Mouse (Mus musculus) limb, embryonic 14.5 days (tissue): ENCODE measurements around the gene Slc26a9. TPM values are rescaled to one million over a fixed set of nuclear protein-coding genes. Genes with fewer than 3 reads are reported as not detected.
"Not testable (repeated sequence)": the region's sequence is repeated elsewhere in the genome, so short reads cannot be mapped to it uniquely, and the experiment has no call there.

Source experiments
- ATAC-seq: fragments of 200-750 bp; cut with Nextera tagmentation; 2 replicates; pipeline ENCODE4 v1.8.0; 2017; ENCODE audit warnings: low read depth, moderate number of reproducible peaks, moderate TSS enrichment; ENCODE audit not compliant: low FRiP score
- DNase-seq: peaks from one replicate; pipeline ENCODE4 v3.0.0-alpha.2; 2015; ENCODE audit warnings: low spot score
- H3K27ac ChIP-seq: fragments of 300-500 bp; sonication (generic); replicated peaks from 2 replicates; pipeline ENCODE4 v1.5.1; 2014; ENCODE audit warnings: low read depth, mild to moderate bottlenecking, low read length, moderate library complexity, mixed read lengths
- H3K27me3 ChIP-seq: fragments of 300-500 bp; sonication (generic); 2 replicates; pipeline ENCODE4 v1.6.1; 2014; ENCODE audit warnings: low read length, mixed read lengths; ENCODE audit not compliant: control insufficient read depth, insufficient read depth
- H3K36me3 ChIP-seq: fragments of 300-500 bp; sonication (generic); 2 replicates; pipeline ENCODE4 v1.6.1; 2014; ENCODE audit warnings: mild to moderate bottlenecking, low read length, moderate library complexity, mixed read lengths; ENCODE audit not compliant: control insufficient read depth, insufficient read depth
- H3K4me1 ChIP-seq: fragments of 300-500 bp; sonication (generic); 2 replicates; pipeline ENCODE4 v1.6.1; 2014; ENCODE audit warnings: antibody characterized with exemption, low read length, mixed read lengths; ENCODE audit not compliant: control insufficient read depth, insufficient read depth
- H3K4me2 ChIP-seq: fragments of 300-500 bp; sonication (generic); replicated peaks from 2 replicates; pipeline ENCODE4 v1.6.1; 2014; ENCODE audit warnings: low read depth, mild to moderate bottlenecking, low read length, moderate library complexity; ENCODE audit not compliant: severe bottlenecking
- H3K4me3 ChIP-seq: fragments of 300-500 bp; sonication (generic); replicated peaks from 2 replicates; pipeline ENCODE4 v1.5.1; 2014; ENCODE audit warnings: low read length
- H3K9ac ChIP-seq: fragments of 300-500 bp; sonication (generic); 2 replicates; pipeline ENCODE4 v1.6.1; 2014; ENCODE audit warnings: mild to moderate bottlenecking, low read depth, low read length, moderate library complexity; ENCODE audit not compliant: severe bottlenecking
- H3K9me3 ChIP-seq: fragments of 300-500 bp; sonication (generic); 2 replicates; pipeline ENCODE4 v1.6.1; 2016; ENCODE audit warnings: low read length; ENCODE audit not compliant: control insufficient read depth
- POLR2A ChIP-seq: fragments of 200-500 bp; IDR thresholded peaks from 2 replicates; pipeline ENCODE4 v1.8.0; 2012; ENCODE audit warnings: inconsistent platforms, mild to moderate bottlenecking, moderate library complexity, borderline replicate concordance; ENCODE audit not compliant: insufficient read depth, insufficient read length; ENCODE audit errors: extremely low read depth
- WGBS: fragments of 180-500 bp; shearing (Covaris S2); extraction: QIAGEN DNeasy Blood & Tissue Kit; methylation state at CpG from one replicate; pipeline ENCODE4 v1.1.7; 2014; 5-methylcytosine and 5-hydroxymethylcytosine counted together
- polyA plus RNA-seq, 2 experiments: library from polyadenylated mRNA; depleted of rRNA in 1 of 2; stranded (reverse) in 1 of 2; unstranded in 1 of 2; fragments of >200 nt; fragmentation: Nextera tagmentation in 1 of 2; extraction: Ambion mirVana in 1 of 2; gene quantifications; 2 replicates each; pipeline versions ENCODE4 v1.2.1 to v1.2.3; 2012 to 2014

The Slc26a9 gene
- polyA plus RNA-seq, 2 experiments = 0.03 TPM; not detected in 1

DNA sequence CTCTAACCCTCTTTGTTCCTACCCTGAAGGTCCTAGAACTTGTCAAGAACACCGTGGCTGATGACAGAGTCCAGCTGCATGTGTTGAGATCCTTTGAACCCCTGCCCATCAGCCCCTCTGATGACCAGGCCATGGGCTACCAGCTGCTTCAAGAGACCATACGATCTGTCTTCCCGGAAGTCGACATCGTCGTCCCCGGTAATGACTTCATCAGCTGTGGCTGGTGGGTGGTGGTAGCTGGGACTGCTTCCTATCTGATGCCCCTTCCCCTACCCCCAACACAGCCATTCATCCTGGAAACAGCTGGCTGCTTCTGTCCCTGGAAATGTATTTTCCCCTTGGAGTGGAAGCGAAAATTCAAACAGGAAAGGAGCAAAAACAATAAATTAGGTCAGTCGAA is 68.2 kb downstream of the Slc26a9 start:
- Histone ChIP-seq H3K9me3 (no peaks in the 10 kb centered on the region), H3K4me3 (no peak overlapping the region), H3K9ac (no peak overlapping the region), H3K4me1 (no peaks in the 10 kb centered on the region), H3K27ac (no peak overlapping the region), H3K36me3 (no peaks in the 10 kb centered on the region), H3K4me2 (no peak overlapping the region), H3K27me3 (no peaks in the 10 kb centered on the region)
- ATAC-seq = no peak
- WGBS = 69% methylated on average over 9 of the region's 9 CpGs
- no peak for TF ChIP-seq POLR2A
- no peak for DNase-seq

DNA sequence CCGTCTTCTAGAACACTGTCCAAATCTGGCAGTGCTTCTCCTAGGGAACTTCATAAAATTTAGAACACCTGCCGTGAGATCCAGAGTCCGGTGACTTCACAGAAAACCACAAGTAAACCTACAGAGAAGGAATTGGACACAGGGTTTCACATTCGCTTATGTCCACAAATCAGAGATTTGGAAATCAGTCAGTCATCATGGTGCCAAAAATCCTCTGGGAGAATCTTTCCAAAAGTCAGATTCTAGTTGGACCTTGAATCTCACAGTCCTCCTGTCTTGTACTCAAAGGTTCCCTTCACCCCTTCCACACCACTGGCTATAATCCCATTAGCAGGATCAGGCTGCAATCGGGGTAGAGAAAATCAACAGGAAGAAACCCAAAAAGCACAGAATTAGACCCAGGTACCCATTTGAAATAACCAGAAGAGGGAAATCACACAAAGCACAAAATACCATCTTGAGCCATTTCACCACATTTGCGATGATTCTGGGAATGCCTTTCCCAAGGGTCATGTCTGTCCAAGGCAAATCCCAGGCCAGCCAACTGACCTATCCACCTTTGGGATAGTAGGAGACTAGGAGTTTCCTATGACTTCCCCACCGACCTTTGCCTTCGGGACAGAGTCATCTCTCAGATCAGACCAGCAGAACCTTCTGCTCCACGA is 68.9 kb downstream of the Slc26a9 start:
- H3K27me3 ChIP-seq = no peaks in the 10 kb centered on the region
- no peak overlapping the region for H3K4me2 ChIP-seq
- DNase-seq = no peak
- WGBS = 88% methylated on average over 9 of the region's 9 CpGs
- no peaks in the 10 kb centered on the region for H3K9me3 ChIP-seq
- H3K9ac ChIP-seq = no peak overlapping the region
- no peak for TF ChIP-seq POLR2A
- no peak overlapping the region for H3K4me3 ChIP-seq
- no peak overlapping the region for H3K27ac ChIP-seq
- H3K4me1 ChIP-seq = no peaks in the 10 kb centered on the region
- no peak for ATAC-seq
- no peaks in the 10 kb centered on the region for H3K36me3 ChIP-seq

DNA sequence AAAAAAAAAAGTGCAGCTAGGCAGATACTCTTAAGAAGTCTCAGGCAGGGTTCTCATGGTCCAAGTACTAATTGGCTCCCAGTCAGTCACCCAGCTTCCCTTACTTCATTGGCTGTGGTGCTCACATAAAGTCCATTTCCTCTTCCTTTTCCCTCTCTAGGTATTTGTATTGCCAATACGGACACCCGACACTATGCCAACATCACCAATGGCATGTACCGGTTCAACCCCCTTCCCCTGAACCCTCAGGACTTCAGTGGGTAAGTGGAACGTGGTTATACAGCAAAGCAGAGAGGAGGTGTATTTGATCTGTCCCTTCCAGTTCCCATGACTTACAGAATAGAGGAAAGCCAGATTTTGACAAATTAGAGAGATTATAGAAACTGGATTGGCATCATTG is 69.9 kb downstream of the Slc26a9 start:
- H3K4me3 ChIP-seq = no peak overlapping the region
- H3K9ac ChIP-seq = no peak overlapping the region
- no peak overlapping the region for H3K4me2 ChIP-seq
- no peaks in the 10 kb centered on the region for H3K4me1 ChIP-seq
- ATAC-seq (no peak), DNase-seq (no peak)
- H3K9me3 ChIP-seq = no peaks in the 10 kb centered on the region
- no peaks in the 10 kb centered on the region for H3K27me3 ChIP-seq
- no peaks in the 10 kb centered on the region for H3K36me3 ChIP-seq
- H3K27ac ChIP-seq = no peak overlapping the region
- WGBS = 93% methylated on average over 4 of the region's 4 CpGs
- TF ChIP-seq POLR2A = no peak

DNA sequence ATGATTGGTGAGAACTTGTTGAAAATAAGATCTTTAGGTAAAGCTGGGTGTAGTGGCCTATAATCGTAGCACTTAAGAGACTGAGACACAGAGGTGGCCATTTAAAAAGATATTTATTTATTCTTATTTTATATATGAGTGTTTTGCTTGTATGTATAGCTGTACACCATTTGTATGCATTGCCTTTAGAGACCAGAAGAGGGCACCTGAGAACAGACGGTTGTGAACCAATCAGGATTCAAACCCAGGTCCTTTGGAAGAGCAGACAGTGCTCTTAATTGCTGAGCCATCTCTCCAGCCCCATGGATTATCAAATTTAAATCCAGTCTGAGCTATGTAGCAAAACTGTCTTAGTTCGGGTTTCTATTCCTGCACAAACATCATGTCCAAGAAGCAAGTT is 70.4 kb downstream of the Slc26a9 start:
- no peak for ATAC-seq
- H3K36me3 ChIP-seq = no peaks in the 10 kb centered on the region
- 89% methylated on average over 3 of the region's 3 CpGs for WGBS
- no peak overlapping the region for H3K4me3 ChIP-seq
- H3K27me3 ChIP-seq = no peaks in the 10 kb centered on the region
- H3K9me3 ChIP-seq = no peaks in the 10 kb centered on the region
- no peak overlapping the region for H3K4me2 ChIP-seq
- DNase-seq = no peak
- no peak overlapping the region for H3K27ac ChIP-seq
- TF ChIP-seq POLR2A = no peak
- H3K4me1 ChIP-seq = no peaks in the 10 kb centered on the region
- no peak overlapping the region for H3K9ac ChIP-seq

DNA sequence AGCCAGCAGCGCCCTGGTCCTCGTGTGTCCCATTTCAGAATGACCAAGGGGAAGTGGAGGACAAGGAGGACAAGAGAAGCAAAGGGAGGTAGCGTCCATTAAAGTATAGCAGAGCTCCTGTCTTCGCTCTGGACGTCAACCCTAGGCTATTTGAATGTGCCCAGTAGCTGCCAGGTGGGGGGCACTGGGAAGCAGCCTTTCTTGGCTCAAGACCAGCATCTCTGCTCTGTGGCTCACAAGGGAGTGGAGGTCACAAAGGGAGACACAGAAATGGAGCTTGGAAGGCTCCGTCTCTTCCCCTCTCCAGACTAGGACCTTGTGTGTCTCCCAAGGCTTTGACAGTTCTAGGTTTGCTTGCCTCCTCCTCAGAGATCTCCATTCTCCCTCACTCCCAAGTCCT is 73.1 kb downstream of the Slc26a9 start:
- no peak for TF ChIP-seq POLR2A
- no peak overlapping the region for H3K4me3 ChIP-seq
- no peak overlapping the region for H3K9ac ChIP-seq
- H3K4me2 ChIP-seq = no peak overlapping the region
- H3K27ac ChIP-seq = no peak overlapping the region
- WGBS = 85% methylated on average over 6 of the region's 6 CpGs
- ATAC-seq (no peak), DNase-seq (no peak)
- no peaks in the 10 kb centered on the region for H3K9me3 ChIP-seq
- no peaks in the 10 kb centered on the region for H3K27me3 ChIP-seq
- H3K36me3 ChIP-seq = no peaks in the 10 kb centered on the region
- H3K4me1 ChIP-seq = no peaks in the 10 kb centered on the region

DNA sequence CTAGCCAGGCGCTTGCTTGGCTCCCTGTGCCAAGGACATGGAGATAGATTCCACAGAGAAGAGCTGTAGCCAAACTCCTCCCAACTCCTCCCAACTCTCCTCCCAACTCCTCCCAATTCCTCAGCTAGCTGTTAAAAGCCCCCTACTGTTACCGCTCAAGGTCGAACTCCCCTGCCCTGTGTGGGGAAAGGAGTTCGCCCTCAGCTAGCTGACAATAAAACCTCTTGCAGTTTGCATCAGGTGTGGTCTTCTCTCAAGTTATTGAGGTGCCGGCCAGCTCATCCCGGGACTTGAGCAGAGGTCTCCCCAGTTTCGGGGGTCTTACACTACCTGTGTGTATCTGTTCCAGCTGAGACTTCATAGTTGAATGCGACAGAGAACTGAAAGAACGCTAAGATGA is 76.5 kb downstream of the Slc26a9 start:
- not testable (repeated sequence) for H3K4me1 ChIP-seq, H3K36me3 ChIP-seq, H3K9ac ChIP-seq, DNase-seq, H3K27me3 ChIP-seq, H3K4me2 ChIP-seq, H3K27ac ChIP-seq, H3K9me3 ChIP-seq, ATAC-seq, H3K4me3 ChIP-seq
- 57% methylated on average over 8 of the region's 9 CpGs for WGBS
